Mouse (Mus musculus) urinary bladder, postnatal 10 days (tissue): ENCODE data around the gene Urah.

ENCODE experiments used
- DNase-seq: peaks from one replicate; pipeline ENCODE4 v3.0.0; 2022; ENCODE audit warnings: low spot score

Urah gene

GRCm38 (mm10) chr7:140840750-140841735, 6.2 kb downstream of the Urah start:
- no peak for DNase-seq

GRCm38 (mm10) chr7:140843806-140844205, 9.0 kb downstream of the Urah start:
- DNase-seq: no peak

- DNase-seq: peak; percentile 82
Measured at GRCm38 (mm10) chr7:140844905-140845665, 10.3 kb downstream of the Urah start, which contains the start of gene Scgb1c1. TSS of gene Scgb1c1 (plus strand) at chr7:140845547.

- no peak for DNase-seq
Measured at GRCm38 (mm10) chr7:140845683-140846082, 10.9 kb downstream of the Urah start.

GRCm38 (mm10) chr7:140846676-140847075, 11.9 kb downstream of the Urah start:
- DNase-seq: no peak

GRCm38 (mm10) chr7:140847755-140848580, 13.2 kb downstream of the Urah start, which contains the start of gene Odf3:
TSS of gene Odf3 (plus strand) at chr7:140847805.
- DNase-seq: no peak

GRCm38 (mm10) chr7:140848591-140848990, 13.8 kb downstream of the Urah start:
- DNase-seq: no peak

GRCm38 (mm10) chr7:140851916-140852315, 17.1 kb downstream of the Urah start:
- DNase-seq: no peak

GRCm38 (mm10) chr7:140853386-140853785, 18.6 kb downstream of the Urah start:
- DNase-seq: no peak

- no peak for DNase-seq
Measured at GRCm38 (mm10) chr7:140854483-140854882, 19.7 kb downstream of the Urah start.

- no peak for DNase-seq
Measured at GRCm38 (mm10) chr7:140855181-140855580, 20.4 kb downstream of the Urah start.

- DNase-seq: peak; percentile 48
Measured at GRCm38 (mm10) chr7:140855860-140856784, 21.3 kb downstream of the Urah start, which contains the start of gene Gm45785. TSS of gene Gm45785 (minus strand) at chr7:140856331.

- peak; percentile 63 for DNase-seq
Measured at GRCm38 (mm10) chr7:140856785-140857549, 22.1 kb downstream of the Urah start, which contains the start of gene Ric8a. TSS of gene Ric8a (plus strand) at chr7:140856957.

- no peak for DNase-seq
Measured at GRCm38 (mm10) chr7:140857550-140858505, 23.0 kb downstream of the Urah start, which contains the start of gene Bet1l. TSS of gene Bet1l (minus strand) at chr7:140857577.

GRCm38 (mm10) chr7:140858746-140859145, 23.9 kb downstream of the Urah start:
- no peak for DNase-seq

- DNase-seq: no peak
Measured at GRCm38 (mm10) chr7:140859997-140860396, 25.2 kb downstream of the Urah start.

- DNase-seq: no peak
Measured at GRCm38 (mm10) chr7:140860728-140861127, 25.9 kb downstream of the Urah start.

- DNase-seq: no peak
Measured at GRCm38 (mm10) chr7:140864761-140865160, 29.9 kb downstream of the Urah start.
